Mouse (Mus musculus): ENCODE results near the gene B9d2. TPM values are rescaled to one million over a fixed set of nuclear protein-coding genes. Genes with fewer than 3 reads are reported as not detected.

Gene B9d2
- polyA plus RNA-seq, 1 experiment from 2014 or later: 30.8 TPM

DNA sequence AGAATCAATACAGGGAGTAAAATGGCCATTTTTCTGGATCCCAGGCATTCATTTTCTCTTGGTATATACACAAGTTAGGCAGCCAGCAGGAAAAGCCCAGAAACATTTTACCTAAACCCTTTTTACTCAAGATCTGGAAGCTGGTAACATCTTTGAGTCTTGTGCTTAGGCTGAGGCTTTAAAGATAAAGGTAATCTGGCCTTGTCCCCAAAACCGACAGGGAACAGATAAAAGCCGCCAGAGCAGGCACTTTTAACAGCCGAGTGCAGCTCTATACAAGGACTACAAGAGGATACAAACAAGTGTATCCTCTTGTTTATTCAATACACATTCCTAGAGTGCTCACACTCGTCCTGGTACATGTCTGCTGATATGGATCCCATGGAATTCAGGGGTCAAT is 54.4 kb downstream of the B9d2 start:
- ATAC-seq (ENCODE audit: extremely low read depth, insufficient number of reproducible peaks, low FRiP score, low TSS enrichment): no peak
- Histone ChIP-seq H3K4me2 (no peak overlapping the region), H3K4me3 (no peak overlapping the region), H3K9ac (no peak overlapping the region), H3K27ac (replicated peaks) (no peak overlapping the region), H3K4me1 (peaks cover 4% of the 10 kb centered on the region; the same call in 1 of the 2 replicates), H3K36me3 (peaks cover 100% of the 10 kb centered on the region), H3K9me3 (no peaks in the 10 kb centered on the region), H3K27me3 (replicated peaks) (no peaks in the 10 kb centered on the region)
- 27% methylated on average over 4 of the region's 4 CpGs for WGBS

Other genes with a start within 250 kb of the B9d2 start
- gene Ceacam1, start 203.2 kb upstream of the B9d2 start, polyA plus RNA-seq (2015; fragmentation: Nextera tagmentation; extraction: Ambion mirVana): 2.6 and 2.9 TPM in 2 replicates
- 0.05 TPM in 1 of 2 replicates, not detected in the other for gene Ceacam2, start 140.9 kb upstream of the B9d2 start, polyA plus RNA-seq (2015; fragmentation: Nextera tagmentation; extraction: Ambion mirVana)
- gene Erich4, start 64.9 kb upstream of the B9d2 start, polyA plus RNA-seq (2015; fragmentation: Nextera tagmentation; extraction: Ambion mirVana): not detected in 2 replicates
- gene Dmac2, start 61.4 kb upstream of the B9d2 start, polyA plus RNA-seq (2015; fragmentation: Nextera tagmentation; extraction: Ambion mirVana): 49.5 and 57.7 TPM in 2 replicates
- gene B3gnt8, start 54.1 kb upstream of the B9d2 start, polyA plus RNA-seq (2015; fragmentation: Nextera tagmentation; extraction: Ambion mirVana): 5.7 and 5.8 TPM in 2 replicates
- 56.3 and 56.9 TPM in 2 replicates for gene Bckdha, start 21.8 kb upstream of the B9d2 start, polyA plus RNA-seq (2015; fragmentation: Nextera tagmentation; extraction: Ambion mirVana)
- 40.4 and 42.1 TPM in 2 replicates for gene Exosc5, start 21.6 kb upstream of the B9d2 start, polyA plus RNA-seq (2015; fragmentation: Nextera tagmentation; extraction: Ambion mirVana)
- 1.4 and 1.5 TPM in 2 replicates for gene Tmem91, start 5.6 kb upstream of the B9d2 start, polyA plus RNA-seq (2015; fragmentation: Nextera tagmentation; extraction: Ambion mirVana)
- gene Tgfb1, start 6.2 kb downstream of the B9d2 start, polyA plus RNA-seq (2015; fragmentation: Nextera tagmentation; extraction: Ambion mirVana): 4.3 TPM in 2 replicates
- gene Ccdc97, start 38.3 kb downstream of the B9d2 start, polyA plus RNA-seq (2015; fragmentation: Nextera tagmentation; extraction: Ambion mirVana): 19.7 and 22.1 TPM in 2 replicates
- 38.1 and 38.8 TPM in 2 replicates for gene Hnrnpul1, start 74.0 kb downstream of the B9d2 start, polyA plus RNA-seq (2015; fragmentation: Nextera tagmentation; extraction: Ambion mirVana)
- 47.3 and 48.6 TPM in 2 replicates for gene Axl, start 107.9 kb downstream of the B9d2 start, polyA plus RNA-seq (2015; fragmentation: Nextera tagmentation; extraction: Ambion mirVana)
- 2.7 and 3.0 TPM in 2 replicates for gene Cyp2s1, start 136.1 kb downstream of the B9d2 start, polyA plus RNA-seq (2015; fragmentation: Nextera tagmentation; extraction: Ambion mirVana)
- gene Cyp2b10, start 216.8 kb downstream of the B9d2 start, polyA plus RNA-seq (2015; fragmentation: Nextera tagmentation; extraction: Ambion mirVana): not detected in 2 replicates